Mouse (Mus musculus) lung, embryonic 14.5 days (tissue): ENCODE results near the gene Dnajc25. TPM values are rescaled to one million over a fixed set of nuclear protein-coding genes. Genes with fewer than 3 reads are reported as not detected.

Source experiments
- ATAC-seq: fragments of 200-750 bp; cut with Nextera tagmentation; 2 replicates; pipeline ENCODE4 v1.8.0; 2017; ENCODE audit warnings: mild to moderate bottlenecking, moderate TSS enrichment, moderate library complexity; ENCODE audit not compliant: insufficient read depth
- DNase-seq: peaks from one replicate; pipeline ENCODE4 v3.0.0-alpha.2; 2015
- H3K27ac ChIP-seq: fragments of 300-500 bp; sonication (generic); 2 replicates; pipeline ENCODE4 v1.5.1; 2014; ENCODE audit warnings: low read depth, mild to moderate bottlenecking, moderate library complexity
- H3K27me3 ChIP-seq: fragments of 300-500 bp; sonication (generic); 2 replicates; pipeline ENCODE4 v1.6.1; 2014; ENCODE audit warnings: low read length, control low read depth; ENCODE audit not compliant: insufficient read depth
- H3K36me3 ChIP-seq: fragments of 300-500 bp; sonication (generic); 2 replicates; pipeline ENCODE4 v1.6.1; 2014; ENCODE audit warnings: control low read depth; ENCODE audit not compliant: insufficient read depth
- H3K4me1 ChIP-seq: fragments of 300-500 bp; sonication (generic); 2 replicates; pipeline ENCODE4 v1.6.1; 2014; ENCODE audit warnings: antibody characterized with exemption, control low read depth; ENCODE audit not compliant: insufficient read depth
- H3K4me2 ChIP-seq: fragments of 300-500 bp; sonication (generic); 2 replicates; pipeline ENCODE4 v1.6.1; 2014; ENCODE audit warnings: mild to moderate bottlenecking
- H3K4me3 ChIP-seq: fragments of 300-500 bp; sonication (generic); 2 replicates; pipeline ENCODE4 v1.5.1; 2014; ENCODE audit warnings: low read depth, low read length
- H3K9ac ChIP-seq: fragments of 300-500 bp; sonication (generic); 2 replicates; pipeline ENCODE4 v1.6.1; 2014
- H3K9me3 ChIP-seq: fragments of 300-500 bp; sonication (generic); 2 replicates; pipeline ENCODE4 v1.6.1; 2016; ENCODE audit warnings: low read depth, low read length, control low read depth
- CTCF ChIP-seq: IDR thresholded peaks from 2 replicates; pipeline ENCODE4 v1.5.1; 2016; ENCODE audit warnings: antibody characterized with exemption, low read depth
- WGBS: fragments of 180-500 bp; shearing (Covaris S2); extraction: QIAGEN DNeasy Blood & Tissue Kit; methylation state at CpG from one replicate; pipeline ENCODE4 v1.1.7; 2014; 5-methylcytosine and 5-hydroxymethylcytosine counted together
- polyA plus RNA-seq: library from polyadenylated mRNA; unstranded; fragments of >200 nt; fragmentation: Nextera tagmentation; extraction: Ambion mirVana; gene quantifications from 2 replicates; pipeline ENCODE4 v1.2.1, GENCODE M21; 2014

Dnajc25 gene
- polyA plus RNA-seq, result 12.1 and 14.8 TPM in 2 replicates

GRCm38 (mm10) chr4:58994762-58995161 is at the start of gene Dnajc25:
Dnajc25 (plus strand) TSS chr4:58995062.
- no peak for DNase-seq
- H3K4me3 ChIP-seq, result no peak within 1 kb of the TSS
- H3K27me3 ChIP-seq, result no peaks in the 10 kb centered on the region
- no peak for TF ChIP-seq CTCF
- H3K4me2 ChIP-seq, result no peak within 1 kb of the TSS
- no peak within 1 kb of the TSS; the same call in 1 of the 2 replicates for H3K9ac ChIP-seq
- H3K9me3 ChIP-seq, result no peaks in the 10 kb centered on the region
- 64% methylated on average over 4 of the region's 4 CpGs for WGBS
- H3K4me1 ChIP-seq, result peaks cover 8% of the 10 kb centered on the region; the same call in 1 of the 2 replicates
- H3K27ac ChIP-seq, result no peak within 1 kb of the TSS
- ATAC-seq, result no peak
- no peaks in the 10 kb centered on the region for H3K36me3 ChIP-seq

- DNase-seq (no peak), ATAC-seq (no peak)
- Histone ChIP-seq H3K27me3 (0 out of 2 replicates have a peak, but pooled peaks cover 5% of the 10 kb centered on the region), H3K36me3 (no peaks in the 10 kb centered on the region), H3K4me3 (no peak overlapping the region), H3K9me3 (no peaks in the 10 kb centered on the region), H3K27ac (no peak overlapping the region), H3K4me2 (no peak overlapping the region), H3K4me1 (no peaks in the 10 kb centered on the region), H3K9ac (no peak overlapping the region)
- 76% methylated on average over 4 of the region's 4 CpGs for WGBS
- no peak for TF ChIP-seq CTCF
Measured at GRCm38 (mm10) chr4:58948391-58948790, 46.5 kb upstream of the Dnajc25 start.

GRCm38 (mm10) chr4:58952630-58953029 is 42.2 kb upstream of the Dnajc25 start:
- Histone ChIP-seq H3K9me3 (no peaks in the 10 kb centered on the region), H3K36me3 (no peaks in the 10 kb centered on the region), H3K9ac (no peak overlapping the region), H3K27me3 (no peaks in the 10 kb centered on the region), H3K4me1 (no peaks in the 10 kb centered on the region), H3K4me2 (no peak overlapping the region), H3K27ac (no peak overlapping the region), H3K4me3 (no peak overlapping the region)
- TF ChIP-seq CTCF, result no peak
- 89% methylated on average over 11 of the region's 11 CpGs for WGBS
- DNase-seq, result no peak
- ATAC-seq, result no peak

GRCm38 (mm10) chr4:58961719-58962118 is 33.1 kb upstream of the Dnajc25 start:
- no peaks in the 10 kb centered on the region for H3K36me3 ChIP-seq
- H3K4me3 ChIP-seq, result no peak overlapping the region
- ATAC-seq, result no peak
- no peaks in the 10 kb centered on the region for H3K27me3 ChIP-seq
- no peak overlapping the region for H3K4me2 ChIP-seq
- DNase-seq, result no peak
- H3K27ac ChIP-seq, result no peak overlapping the region
- TF ChIP-seq CTCF, result no peak
- 87% methylated on average over 15 of the region's 15 CpGs for WGBS
- H3K4me1 ChIP-seq, result no peaks in the 10 kb centered on the region
- no peak overlapping the region for H3K9ac ChIP-seq
- H3K9me3 ChIP-seq, result no peaks in the 10 kb centered on the region

- no peak for DNase-seq
- Histone ChIP-seq H3K36me3 (no peaks in the 10 kb centered on the region), H3K9ac (no peak overlapping the region), H3K9me3 (no peaks in the 10 kb centered on the region), H3K4me2 (no peak overlapping the region), H3K4me3 (no peak overlapping the region), H3K27ac (no peak overlapping the region), H3K27me3 (no peaks in the 10 kb centered on the region), H3K4me1 (no peaks in the 10 kb centered on the region)
- no peak for ATAC-seq
- no peak for TF ChIP-seq CTCF
- 86% methylated on average over 4 of the region's 4 CpGs for WGBS
Measured at GRCm38 (mm10) chr4:58963271-58963670, 31.6 kb upstream of the Dnajc25 start.

- no peaks in the 10 kb centered on the region for H3K27me3 ChIP-seq
- H3K4me2 ChIP-seq, result no peak overlapping the region
- no peaks in the 10 kb centered on the region for H3K4me1 ChIP-seq
- no peaks in the 10 kb centered on the region for H3K9me3 ChIP-seq
- H3K9ac ChIP-seq, result no peak overlapping the region
- no peaks in the 10 kb centered on the region for H3K36me3 ChIP-seq
- no peak overlapping the region for H3K27ac ChIP-seq
- WGBS, result 66% methylated on average over 1 of the region's 1 CpGs
- no peak for ATAC-seq
- no peak for TF ChIP-seq CTCF
- DNase-seq, result no peak
- H3K4me3 ChIP-seq, result no peak overlapping the region
Measured at GRCm38 (mm10) chr4:58965136-58965535, 29.7 kb upstream of the Dnajc25 start.

- 0 out of 2 replicates have a peak, but pooled peaks cover 7% of the 10 kb centered on the region for H3K36me3 ChIP-seq
- H3K27me3 ChIP-seq, result no peaks in the 10 kb centered on the region
- no peak overlapping the region for H3K4me2 ChIP-seq
- H3K4me1 ChIP-seq, result no peaks in the 10 kb centered on the region
- ATAC-seq (no peak), DNase-seq (no peak)
- no peak overlapping the region for H3K4me3 ChIP-seq
- H3K9me3 ChIP-seq, result no peaks in the 10 kb centered on the region
- 70% methylated on average over 4 of the region's 4 CpGs for WGBS
- H3K27ac ChIP-seq, result no peak overlapping the region
- no peak overlapping the region for H3K9ac ChIP-seq
- TF ChIP-seq CTCF, result no peak
Measured at GRCm38 (mm10) chr4:58970678-58971077, 24.2 kb upstream of the Dnajc25 start.

GRCm38 (mm10) chr4:58975711-58976110 is 19.2 kb upstream of the Dnajc25 start:
- DNase-seq (no peak), ATAC-seq (no peak)
- Histone ChIP-seq H3K4me2 (no peak overlapping the region), H3K27ac (no peak overlapping the region), H3K9ac (no peak overlapping the region), H3K36me3 (peaks cover 10% of the 10 kb centered on the region; the same call in 1 of the 2 replicates), H3K9me3 (no peaks in the 10 kb centered on the region), H3K4me1 (no peaks in the 10 kb centered on the region), H3K4me3 (no peak overlapping the region), H3K27me3 (no peaks in the 10 kb centered on the region)
- no peak for TF ChIP-seq CTCF
- 80% methylated on average over 5 of the region's 5 CpGs for WGBS
